24 mouse cellular contexts compared by ENCODE assay signal in the genomic region with DNA sequence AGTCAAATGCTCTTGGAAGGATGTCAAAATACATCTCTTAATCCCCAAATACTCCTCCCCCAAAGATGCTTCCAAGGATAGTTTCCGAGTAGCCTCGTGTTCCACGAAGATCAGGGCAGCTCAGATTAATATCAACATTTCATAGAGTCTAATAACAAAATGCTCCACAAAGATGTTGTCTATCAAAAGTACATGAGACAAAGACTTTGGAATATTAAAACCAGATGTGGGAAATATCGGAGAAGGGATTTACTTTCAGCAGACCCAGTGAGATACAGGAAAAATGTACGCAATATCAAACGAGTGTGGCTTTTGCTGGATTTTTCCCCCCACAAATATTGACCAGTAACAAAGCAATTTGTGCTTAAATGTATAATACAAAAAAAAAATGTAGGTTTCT.
"Had no signal": no experiment of that assay in that cellular context is flagged by ENCODE, and none has a peak within 500 bp of the region (broad histone marks: within the 10 kb centered on the region; RNA-seq: fewer than 3 reads in every experiment).

No protein-coding gene starts in this region.

- H3K4me2 ChIP-seq: heart, embryonic 11.5 days; heart, embryonic 13.5 days; heart, embryonic 15.5 days; hindbrain, embryonic 14.5 days; intestine, embryonic 15.5 days; limb, embryonic 12.5 days; limb, embryonic 15.5 days; liver, embryonic 12.5 days had no signal

- H3K4me3 ChIP-seq: heart, adult 2 months; heart, embryonic 13.5 days; heart, embryonic 15.5 days; intestine, embryonic 15.5 days; layer of hippocampus, adult 2 months; left cerebral cortex, adult 2 months; limb, embryonic 12.5 days; limb, embryonic 15.5 days; liver, embryonic 12.5 days had no signal

- H3K36me3 ChIP-seq: heart, embryonic 13.5 days; heart, embryonic 15.5 days; intestine, embryonic 15.5 days; limb, embryonic 12.5 days; limb, embryonic 15.5 days; liver, embryonic 12.5 days had no signal

- ATAC-seq: hindbrain, embryonic 16.5 days; inflammation-experienced regulatory T-cells, adult 6 months; intestine, embryonic 15.5 days; intestine, postnatal 0 days; liver, embryonic 12.5 days had no signal

- H3K9me3 ChIP-seq: heart, embryonic 13.5 days; heart, embryonic 15.5 days; intestine, embryonic 15.5 days; limb, embryonic 12.5 days; limb, embryonic 15.5 days; liver, embryonic 12.5 days had no signal

- H3K27me3 ChIP-seq: intestine, embryonic 15.5 days; liver, embryonic 12.5 days had no signal

- DNase-seq: gastrocnemius, postnatal 14 days; gastrocnemius, postnatal 36 days; heart, adult 2 months; heart, postnatal 14 days; heart, postnatal 36 days; kidney, adult 18-20 months; kidney, adult 8-10 months; kidney, postnatal 10 days; kidney, postnatal 25 days; kidney, postnatal 4 days had no signal

- H3K9ac ChIP-seq: heart, embryonic 13.5 days; heart, embryonic 15.5 days; hindbrain, embryonic 14.5 days; intestine, embryonic 15.5 days; limb, embryonic 12.5 days; limb, embryonic 15.5 days; liver, embryonic 12.5 days; liver, embryonic 14.5 days had no signal

- H3K4me1 ChIP-seq: intestine, embryonic 15.5 days had no signal

- H3K27ac ChIP-seq: heart, adult 2 months; heart, embryonic 13.5 days; heart, embryonic 15.5 days; hindbrain, embryonic 14.5 days; intestine, embryonic 15.5 days; layer of hippocampus, adult 2 months; left cerebral cortex, adult 2 months; limb, embryonic 12.5 days; limb, embryonic 15.5 days; liver, embryonic 12.5 days; liver, embryonic 14.5 days had no signal
